Mouse (Mus musculus) heart, postnatal 0 days (tissue): ENCODE data around the gene Nfix. TPM values are rescaled to one million over a fixed set of nuclear protein-coding genes. Genes with fewer than 3 reads are reported as not detected.

Experiments used
- ATAC-seq: fragments of 200-750 bp; cut with Nextera tagmentation; 2 replicates; pipeline ENCODE4 v1.8.0; 2017; ENCODE audit warnings: low read depth, moderate number of reproducible peaks, moderate library complexity; ENCODE audit not compliant: insufficient read depth
- DNase-seq: peaks from one replicate; pipeline ENCODE4 v3.0.0-alpha.2; 2016; ENCODE audit warnings: low spot score
- H3K27ac ChIP-seq: fragments of 300-500 bp; sonication (generic); 2 replicates; pipeline ENCODE4 v1.5.1; 2014; ENCODE audit warnings: low read depth, mild to moderate bottlenecking
- H3K27me3 ChIP-seq: fragments of 300-500 bp; sonication (generic); 2 replicates; pipeline ENCODE4 v1.6.1; 2014; ENCODE audit warnings: low read length, mixed read lengths; ENCODE audit not compliant: control insufficient read depth, insufficient read depth
- H3K36me3 ChIP-seq: fragments of 300-500 bp; sonication (generic); replicated peaks from 2 replicates; pipeline ENCODE4 v1.6.1; 2014; ENCODE audit warnings: low read length, mixed read lengths; ENCODE audit not compliant: control insufficient read depth, insufficient read depth
- H3K4me1 ChIP-seq: fragments of 300-500 bp; sonication (generic); 2 replicates; pipeline ENCODE4 v1.6.1; 2014; ENCODE audit warnings: antibody characterized with exemption; ENCODE audit not compliant: control insufficient read depth, insufficient read depth
- H3K4me2 ChIP-seq: fragments of 300-500 bp; sonication (generic); 2 replicates; pipeline ENCODE4 v1.6.1; 2014; ENCODE audit warnings: low read depth, mild to moderate bottlenecking, low read length, moderate library complexity
- H3K4me3 ChIP-seq: fragments of 300-500 bp; sonication (generic); 2 replicates; pipeline ENCODE4 v1.5.1; 2014; ENCODE audit warnings: low read depth, low read length
- H3K9ac ChIP-seq: fragments of 300-500 bp; sonication (generic); replicated peaks from 2 replicates; pipeline ENCODE4 v1.6.1; 2014; ENCODE audit warnings: low read depth, low read length, mixed read lengths
- H3K9me3 ChIP-seq: fragments of 300-500 bp; sonication (generic); replicated peaks from 2 replicates; pipeline ENCODE4 v1.6.1; 2016; ENCODE audit warnings: low read length; ENCODE audit not compliant: control insufficient read depth
- CTCF ChIP-seq: IDR thresholded peaks from 2 replicates; pipeline ENCODE4 v1.5.1; 2016; ENCODE audit warnings: antibody characterized with exemption, control low read depth, low read depth
- EP300 ChIP-seq: IDR thresholded peaks from 2 replicates; pipeline ENCODE4 v1.6.1; 2016; ENCODE audit warnings: antibody characterized with exemption, low read depth
- WGBS: fragments of 180-500 bp; shearing (Covaris S2); extraction: QIAGEN DNeasy Blood & Tissue Kit; methylation state at CpG from one replicate; pipeline ENCODE4 v1.1.7; 2014; 5-methylcytosine and 5-hydroxymethylcytosine counted together
- polyA plus RNA-seq: library from polyadenylated mRNA; unstranded; fragments of >200 nt; fragmentation: Nextera tagmentation; extraction: Ambion mirVana; gene quantifications from 2 replicates; pipeline ENCODE4 v1.2.1, GENCODE M21; 2015
- total RNA-seq: library from RNA; depleted of rRNA; stranded (reverse); fragments of >200 nt; gene quantifications from 2 replicates; pipeline ENCODE4 v1.2.3, GENCODE M21; 2014; ENCODE audit warnings: low replicate concordance

Nfix gene
- total and polyA plus RNA-seq, 2 experiments from 2014 or later: 18.2 to 41.9 TPM

GRCm38 (mm10) chr8:84662581-84663065 is 137.5 kb downstream of the Nfix start, which contains the start of gene Ier2:
Gene Ier2, minus strand, starts transcription at chr8:84662852.
- TF ChIP-seq CTCF (no peak), EP300 (peak; percentile 84; the same call in 1 of the 2 replicates)
- H3K4me3 ChIP-seq: peak within 1 kb of the TSS; percentile 76
- no peaks in the 10 kb centered on the region for H3K27me3 ChIP-seq
- ATAC-seq: peak; percentile 75
- peak within 1 kb of the TSS; percentile 88 for H3K9ac ChIP-seq
- no peaks in the 10 kb centered on the region for H3K36me3 ChIP-seq
- H3K9me3 ChIP-seq: no peaks in the 10 kb centered on the region
- DNase-seq: peak; percentile 95
- H3K4me1 ChIP-seq: peaks cover 10% of the 10 kb centered on the region
- peak within 1 kb of the TSS; percentile 93 for H3K27ac ChIP-seq
- under 1% methylated on average over 27 of the region's 27 CpGs for WGBS
- H3K4me2 ChIP-seq: peak within 1 kb of the TSS; percentile 86

DNA sequence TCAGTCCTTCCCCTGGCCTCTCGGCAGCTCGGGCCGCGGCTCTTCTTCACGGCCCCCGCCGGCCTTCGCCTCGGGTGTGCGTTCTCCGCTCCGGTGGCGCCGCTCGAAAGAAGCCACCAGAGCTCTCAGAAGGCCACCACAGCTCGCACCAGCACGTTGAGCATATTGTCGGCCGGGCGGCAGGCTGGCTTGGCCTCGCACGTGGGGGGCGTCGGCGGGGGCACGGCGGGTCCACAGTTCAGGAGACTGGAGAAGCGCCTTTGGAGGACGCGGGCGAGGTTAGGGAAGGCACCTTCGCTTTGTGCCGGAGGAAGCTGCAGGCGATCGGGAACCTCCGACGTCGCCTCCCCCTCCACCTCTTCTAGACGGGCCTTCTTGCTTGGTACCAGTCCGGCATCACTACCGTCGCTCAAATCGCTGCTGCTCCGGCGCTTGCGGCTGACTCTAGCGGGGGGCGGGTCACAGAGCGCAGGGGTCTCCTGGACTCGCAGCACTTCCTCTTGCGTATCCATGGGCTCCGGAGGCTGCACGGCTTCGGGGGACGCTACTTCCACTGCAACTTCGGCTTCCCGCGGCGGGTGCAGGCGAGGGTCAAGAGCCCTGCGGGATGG is 138.1 kb downstream of the Nfix start:
- under 1% methylated on average over 56 of the region's 61 CpGs for WGBS
- DNase-seq: peak; percentile 24
- peak; percentile 7 for ATAC-seq

GRCm38 (mm10) chr8:84661458-84661871 is 138.7 kb downstream of the Nfix start:
- Histone ChIP-seq H3K4me1 (peaks cover 10% of the 10 kb centered on the region), H3K4me3 (peak overlapping the region; percentile 76), H3K9ac (peak overlapping the region; percentile 88), H3K27me3 (no peaks in the 10 kb centered on the region), H3K36me3 (no peaks in the 10 kb centered on the region), H3K27ac (peak overlapping the region; percentile 93), H3K9me3 (no peaks in the 10 kb centered on the region), H3K4me2 (peak overlapping the region; percentile 86)
- DNase-seq: peak; percentile 87
- WGBS: 2% methylated on average over 24 of the region's 24 CpGs
- peak; percentile 39 for ATAC-seq
- TF ChIP-seq CTCF: no peak
- TF ChIP-seq EP300: 0 out of 2 replicates have a peak, but pooled peaks have one; percentile 47

More for the DNA sequence above, 138.1 kb downstream of the Nfix start:
- TF ChIP-seq EP300 (no peak), CTCF (no peak)
- H3K9me3 ChIP-seq: no peaks in the 10 kb centered on the region
- peak overlapping the region; percentile 76 for H3K4me3 ChIP-seq
- no peaks in the 10 kb centered on the region for H3K36me3 ChIP-seq
- H3K4me1 ChIP-seq: peaks cover 10% of the 10 kb centered on the region
- peak overlapping the region; percentile 93 for H3K27ac ChIP-seq
- peak overlapping the region; percentile 86 for H3K4me2 ChIP-seq
- H3K9ac ChIP-seq: peak overlapping the region; percentile 88
- H3K27me3 ChIP-seq: no peaks in the 10 kb centered on the region

- H3K27me3 ChIP-seq: no peaks in the 10 kb centered on the region
- ATAC-seq: no peak
- H3K4me1 ChIP-seq: peaks cover 14% of the 10 kb centered on the region
- H3K36me3 ChIP-seq: no peaks in the 10 kb centered on the region
- DNase-seq: no peak
- TF ChIP-seq CTCF: no peak
- TF ChIP-seq EP300: no peak
- H3K4me3 ChIP-seq: peak overlapping the region; percentile 76
- 7% methylated on average over 20 of the region's 20 CpGs for WGBS
- peak overlapping the region; percentile 86 for H3K4me2 ChIP-seq
- H3K9me3 ChIP-seq: no peaks in the 10 kb centered on the region
- peak overlapping the region; percentile 93 for H3K27ac ChIP-seq
- peak overlapping the region; percentile 88 for H3K9ac ChIP-seq
These were observed 139.2 kb downstream of the Nfix start for GRCm38 (mm10) chr8:84660819-84661457.

- TF ChIP-seq CTCF: no peak
- 0 out of 2 replicates have a peak, but pooled peaks have one; percentile 28 for TF ChIP-seq EP300
- ATAC-seq (peak; percentile 28), DNase-seq (peak; percentile 77)
- Histone ChIP-seq H3K4me1 (peaks cover 16% of the 10 kb centered on the region; the same call in 1 of the 2 replicates), H3K9ac (peak overlapping the region; percentile 88), H3K27me3 (no peaks in the 10 kb centered on the region), H3K36me3 (no peaks in the 10 kb centered on the region), H3K27ac (peak overlapping the region; percentile 93), H3K4me3 (peak overlapping the region; percentile 76), H3K9me3 (no peaks in the 10 kb centered on the region), H3K4me2 (peak overlapping the region; percentile 86)
- 5% methylated on average over 33 of the region's 33 CpGs for WGBS
These were observed 140.0 kb downstream of the Nfix start for GRCm38 (mm10) chr8:84659936-84660818.
